Mouse (Mus musculus) monocyte, adult 5-6 weeks (primary cell): ENCODE measurements around the gene Abhd13. TPM values are rescaled to one million over a fixed set of nuclear protein-coding genes. Genes with fewer than 3 reads are reported as not detected.
A peak's percentile ranks its signal among the peaks of the same experiment; 100 is the strongest.

Source experiments
- ATAC-seq: fragments of 153-309, 156-312 bp; replicated peaks from 2 replicates; pipeline ENCODE4 v1.8.0; 2017; ENCODE audit warnings: mild to moderate bottlenecking; ENCODE audit not compliant: low TSS enrichment, insufficient number of reproducible peaks, severe bottlenecking, poor library complexity, low FRiP score
- total RNA-seq: library from RNA; stranded (forward); fragments of 200-1000, 200-491, 200-594 nt; gene quantifications from 3 replicates; pipeline ENCODE4 v1.2.3, GENCODE M21; 2017

Abhd13 gene
- total RNA-seq = 25.0 to 26.3 TPM (median 25.6 TPM) in 3 replicates

GRCm38 (mm10) chr8:9977573-9978314, at the start of gene Abhd13, which contains the start of gene Lig4:
TSS of gene Abhd13 (plus strand) at chr8:9977707.
TSS of gene Lig4 (minus strand) at chr8:9977686.
- peak; percentile 85 for ATAC-seq

DNA sequence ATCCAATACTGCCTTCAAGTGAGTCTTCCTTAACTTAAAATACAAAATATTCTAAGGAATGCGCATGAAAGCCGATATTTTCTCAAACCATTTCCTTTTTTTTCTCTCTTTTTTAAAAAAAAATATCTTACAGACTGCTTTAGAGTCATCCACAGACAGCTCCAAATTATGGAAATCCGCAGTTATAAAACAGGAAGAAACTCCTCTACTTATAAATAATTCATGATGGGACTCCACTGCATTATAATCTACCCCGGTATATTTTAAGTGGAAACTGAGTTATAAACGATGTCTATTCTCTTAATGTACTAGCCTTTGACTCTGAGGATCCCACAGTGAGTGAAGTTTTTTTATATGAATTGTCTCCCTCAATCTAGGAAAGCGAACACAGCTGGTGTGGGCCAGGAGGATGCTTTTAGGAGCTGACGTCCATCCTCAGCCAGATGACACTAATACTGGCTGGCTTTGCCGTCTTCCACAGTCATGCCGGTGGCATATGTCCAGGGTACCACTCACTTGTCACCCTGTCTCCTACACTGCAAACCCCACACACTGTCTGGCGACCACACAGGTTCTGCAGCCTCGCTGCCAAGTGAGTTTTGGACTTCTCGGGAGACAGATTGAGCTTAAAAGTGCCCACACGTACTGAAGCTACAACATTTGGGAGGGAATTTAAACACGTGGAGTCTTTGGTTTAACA, 47.6 kb upstream of the Abhd13 start:
- no peak for ATAC-seq

DNA sequence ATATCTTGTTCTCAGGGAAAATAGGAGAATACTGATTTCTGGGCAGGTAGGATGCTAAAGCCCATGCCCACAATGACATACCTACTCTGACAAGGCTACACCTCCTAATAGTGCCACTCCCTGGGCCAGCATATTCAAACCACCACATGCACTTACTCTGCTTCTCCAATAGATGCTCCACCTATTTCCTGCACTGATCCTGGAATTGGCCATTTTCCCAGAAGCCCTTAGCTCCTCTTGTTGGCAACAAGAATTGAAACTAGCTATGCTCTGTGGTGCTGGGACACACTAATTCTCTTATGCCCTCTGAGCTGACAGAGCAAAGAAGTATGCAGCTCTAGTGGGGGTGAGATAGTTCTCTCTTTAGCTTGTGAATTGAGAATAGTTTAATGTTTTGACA, 44.8 kb upstream of the Abhd13 start:
- no peak for ATAC-seq

DNA sequence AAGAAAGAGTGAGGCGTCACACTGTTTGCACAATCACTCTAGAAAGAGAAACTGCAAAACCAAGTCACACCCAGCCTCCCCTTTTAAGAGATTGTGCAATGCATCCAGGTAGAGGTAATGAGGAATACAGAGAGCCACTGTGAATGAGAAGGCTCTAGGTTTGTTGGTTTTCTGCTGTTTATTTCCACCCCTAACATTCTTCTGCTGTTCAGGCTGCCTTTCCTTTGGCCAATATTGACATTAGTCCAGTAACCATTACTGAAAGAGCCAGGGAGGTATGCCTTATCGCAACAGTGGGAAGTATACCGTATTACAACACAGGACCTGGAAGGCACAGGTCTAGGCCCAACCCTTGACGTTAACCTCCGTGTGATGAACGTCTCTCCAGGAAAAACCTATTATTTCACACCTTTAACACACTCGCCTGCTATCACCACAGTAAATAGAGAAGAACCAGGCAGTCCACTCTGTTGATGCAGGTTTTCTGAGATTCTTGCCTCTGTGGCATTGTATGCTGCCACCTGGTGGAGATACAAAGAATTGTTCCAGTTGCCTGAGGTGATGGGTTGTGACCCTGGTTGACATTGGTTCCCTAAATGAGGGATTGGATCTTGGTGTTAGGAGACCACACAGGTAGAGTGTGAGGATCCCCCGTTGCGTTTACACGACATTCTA, 42.5 kb upstream of the Abhd13 start:
- ATAC-seq = no peak

- ATAC-seq = no peak
Observed at GRCm38 (mm10) chr8:9935574-9935973, 41.9 kb upstream of the Abhd13 start.

- ATAC-seq = no peak
Observed at GRCm38 (mm10) chr8:9949134-9949890, 28.2 kb upstream of the Abhd13 start.

GRCm38 (mm10) chr8:9958338-9958737, 19.2 kb upstream of the Abhd13 start:
- ATAC-seq = no peak

- no peak for ATAC-seq
Observed at GRCm38 (mm10) chr8:9959919-9960318, 17.6 kb upstream of the Abhd13 start.

- no peak for ATAC-seq
Observed at GRCm38 (mm10) chr8:9971866-9972265, 5.6 kb upstream of the Abhd13 start.

DNA sequence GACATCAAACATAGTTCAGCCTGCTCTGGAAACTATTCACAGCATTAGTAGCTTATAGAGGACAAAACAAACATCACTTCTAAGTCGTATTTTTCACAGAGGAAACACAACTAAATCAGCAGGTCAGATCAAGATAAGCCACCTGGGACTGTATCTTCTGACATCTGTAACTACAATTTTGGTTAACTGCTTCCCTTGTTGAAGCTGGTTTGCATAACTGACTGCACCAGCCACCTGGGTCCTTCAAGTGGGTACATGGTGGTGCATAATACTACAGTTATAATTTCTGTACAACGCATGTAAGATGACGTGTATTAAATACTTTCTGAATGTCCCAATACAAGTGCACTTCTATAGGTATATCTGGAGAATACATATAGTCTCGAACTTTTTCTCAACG, 2.2 kb upstream of the Abhd13 start:
- no peak for ATAC-seq

DNA sequence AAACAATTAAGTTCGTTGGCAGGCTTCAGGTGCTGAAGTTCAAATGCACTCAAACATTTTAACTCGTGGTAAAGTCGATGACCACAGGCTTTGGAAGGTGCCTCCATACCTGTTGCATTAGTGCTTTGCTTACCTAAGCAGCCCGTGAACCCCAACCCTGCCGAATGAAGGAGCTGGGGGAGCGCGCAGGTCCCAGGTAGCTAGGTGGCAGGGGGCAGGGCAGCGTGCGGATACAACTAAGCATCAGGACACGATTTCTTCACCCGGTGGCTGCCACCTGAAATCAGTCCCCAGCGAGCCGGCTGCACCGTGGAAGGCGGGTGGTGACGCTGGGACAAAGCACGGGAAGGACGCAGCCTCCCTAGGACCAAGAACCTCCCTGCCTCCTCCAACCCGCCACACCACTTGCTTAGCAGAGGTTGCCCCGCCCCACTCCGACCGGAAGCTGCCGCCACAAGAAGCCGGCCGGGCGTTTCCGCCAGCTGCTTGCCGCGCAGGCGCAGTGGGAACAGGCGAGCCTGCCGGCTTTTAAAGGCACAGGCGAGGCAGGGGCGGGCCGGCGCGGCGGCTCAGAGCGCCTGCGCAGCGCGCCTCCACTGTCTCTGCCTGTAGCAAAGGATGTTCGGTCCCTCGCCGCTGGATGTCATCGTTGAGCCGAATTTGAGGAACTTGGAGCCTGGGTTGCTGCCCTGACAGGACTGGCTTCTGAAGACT, 1.5 kb upstream of the Abhd13 start:
- peak; percentile 76 for ATAC-seq

DNA sequence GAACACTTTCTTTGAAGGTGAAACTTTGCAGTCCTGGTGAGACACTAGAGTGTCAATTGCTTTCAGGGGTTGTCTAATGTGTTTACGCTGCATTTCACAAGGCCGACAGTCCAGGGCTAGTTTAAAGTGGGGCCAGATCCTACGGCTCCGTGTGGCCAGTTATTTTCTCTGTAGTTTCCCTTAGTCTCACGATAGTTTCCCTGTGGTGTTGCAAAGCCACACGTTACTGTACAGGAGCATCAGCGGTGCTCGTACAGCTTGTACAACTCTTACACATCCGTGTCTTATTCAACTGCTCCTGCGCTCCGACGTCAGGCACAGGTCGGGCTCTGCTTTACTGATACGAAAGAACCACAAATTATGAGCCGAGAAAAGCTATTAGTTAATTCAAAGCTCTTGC, 491 bp upstream of the Abhd13 start:
- ATAC-seq = no peak

GRCm38 (mm10) chr8:9978475-9979230, 1.1 kb downstream of the Abhd13 start:
- ATAC-seq = no peak

DNA sequence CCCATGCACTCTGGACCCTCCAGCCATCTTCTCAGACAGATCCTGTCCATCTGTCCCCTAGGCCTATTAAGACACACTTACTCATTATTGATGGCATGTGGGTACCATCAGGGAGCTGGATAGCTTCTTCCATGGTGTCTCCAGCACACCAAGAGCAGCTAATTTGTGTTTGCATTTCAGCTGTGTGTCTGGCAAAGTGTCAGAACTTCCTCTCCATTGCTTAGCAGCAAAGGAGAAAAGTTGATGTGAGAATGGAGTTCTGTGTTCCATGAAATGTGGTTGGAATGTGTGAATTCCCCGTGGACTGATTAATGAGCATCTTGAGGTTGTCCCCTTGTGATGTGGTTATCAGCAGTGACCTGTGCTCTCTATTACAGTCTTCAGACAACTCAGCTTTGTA, 2.2 kb downstream of the Abhd13 start:
- ATAC-seq = no peak

GRCm38 (mm10) chr8:9980188-9980587, 2.7 kb downstream of the Abhd13 start:
- no peak for ATAC-seq

- no peak for ATAC-seq
Observed at GRCm38 (mm10) chr8:10004115-10004514, 26.6 kb downstream of the Abhd13 start.

GRCm38 (mm10) chr8:10006156-10006985, 28.9 kb downstream of the Abhd13 start, which contains the start of gene Tnfsf13b:
TSS of gene Tnfsf13b (plus strand) at chr8:10006467.
- ATAC-seq = peak; percentile 71
